Mouse (Mus musculus): ENCODE results near the gene Rps24. TPM values are rescaled to one million over a fixed set of nuclear protein-coding genes. Genes with fewer than 3 reads are reported as not detected.

Gene Rps24
- 2,297 TPM for polyA plus RNA-seq (2014; fragmentation: Illumina TruSeq; extraction: RNeasy Lipid Tissue Mini Kit (QIAGEN cat#74804); ENCODE audit: low read depth, low replicate concordance)

DNA sequence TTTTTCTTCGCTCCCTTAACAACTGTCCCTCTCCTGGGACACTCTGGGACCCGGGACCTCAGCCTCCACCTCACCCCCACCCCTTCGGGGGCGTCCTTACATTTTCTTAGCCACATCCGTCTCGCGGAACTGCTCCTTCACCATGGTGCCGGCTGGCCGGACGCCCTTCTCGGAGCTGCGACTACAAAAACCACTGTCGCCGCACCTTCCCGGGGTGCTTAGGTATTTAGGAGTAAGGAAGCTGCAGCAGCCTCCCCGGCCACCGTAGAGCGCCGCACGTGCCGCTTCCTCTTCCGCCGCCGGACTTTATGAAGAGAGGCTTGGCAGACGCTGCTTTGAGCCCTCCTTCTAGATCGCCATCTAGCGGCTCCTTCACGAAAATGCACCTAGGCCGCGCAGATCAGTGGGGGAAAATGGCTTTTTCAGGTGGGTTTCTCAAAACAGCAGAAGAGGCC is at the start of gene Rps24, which contains the start of gene Polr3a:
TSS of gene Rps24 (plus strand) at position 353 of the 455 bp plus-strand sequence.
TSS of gene Polr3a (minus strand) at position 286 of the 455 bp plus-strand sequence.

Other genes with a start within 250 kb of the Rps24 start
- gene Dlg5, start 241.2 kb upstream of the Rps24 start, polyA plus RNA-seq (2014; fragmentation: Illumina TruSeq; extraction: RNeasy Lipid Tissue Mini Kit (QIAGEN cat#74804); ENCODE audit: low read depth, low replicate concordance): 83.0 TPM
- 0.78 TPM for gene E330034G19Rik, start 193.9 kb upstream of the Rps24 start, polyA plus RNA-seq (2014; fragmentation: Illumina TruSeq; extraction: RNeasy Lipid Tissue Mini Kit (QIAGEN cat#74804); ENCODE audit: low read depth, low replicate concordance)
- 11.5 TPM for gene Polr3a, start 67 bp upstream of the Rps24 start, polyA plus RNA-seq (2014; fragmentation: Illumina TruSeq; extraction: RNeasy Lipid Tissue Mini Kit (QIAGEN cat#74804); ENCODE audit: low read depth, low replicate concordance)